Comparison of ENCODE assay signal across 11 mouse cellular contexts in the genomic region with DNA sequence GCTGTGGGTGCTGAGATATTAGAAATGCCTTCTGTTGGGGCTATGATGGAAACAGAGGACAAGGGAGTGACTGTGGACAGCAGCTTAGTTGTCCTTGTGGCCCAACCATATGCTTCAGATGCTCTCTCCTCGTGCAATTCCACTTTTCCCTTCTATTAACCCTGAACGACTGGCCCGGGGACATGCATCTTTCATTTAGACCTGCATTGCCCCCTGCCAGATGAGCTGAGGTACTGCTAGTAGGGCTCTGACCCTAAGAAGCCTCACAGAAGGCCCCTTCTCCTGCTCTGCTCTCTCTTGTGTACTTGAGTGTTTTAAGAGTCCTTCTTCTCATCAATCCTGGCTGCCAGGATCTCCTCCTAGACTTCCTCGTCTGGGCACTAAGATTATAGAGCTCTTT. TPM values are rescaled to one million over a fixed set of nuclear protein-coding genes. Genes with fewer than 3 reads are reported as not detected.
DNase-seq lines count a peak whose midpoint lies in the region; ATAC-seq lines count a peak whose summit lies in the region.
"Had no signal": no experiment of that assay in that cellular context is flagged by ENCODE, and none has a peak within 500 bp of the region (broad histone marks: within the 10 kb centered on the region; RNA-seq: fewer than 3 reads in every experiment).

No protein-coding gene starts in this region.

- H3K9me3 ChIP-seq in hindbrain, embryonic 10.5 days, result no peaks in the 10 kb centered on the region
- H3K9me3 ChIP-seq in hindbrain, embryonic 14.5 days (ENCODE audit: control insufficient read depth, low read length), result no peaks in the 10 kb centered on the region
- H3K9me3 ChIP-seq in midbrain, embryonic 10.5 days (replicated peaks), result peaks cover 3% of the 10 kb centered on the region; the same call in 1 of the 2 replicates
- no peaks in the 10 kb centered on the region for H3K9me3 ChIP-seq in midbrain, embryonic 15.5 days
- H3K9me3 ChIP-seq: G1E; liver, embryonic 15.5 days had no signal

- no peaks in the 10 kb centered on the region for H3K4me1 ChIP-seq in hindbrain, embryonic 10.5 days (replicated peaks)
- H3K4me1 ChIP-seq in hindbrain, embryonic 14.5 days (replicated peaks; ENCODE audit: control insufficient read depth, insufficient read depth, low read length), result no peaks in the 10 kb centered on the region
- no peaks in the 10 kb centered on the region for H3K4me1 ChIP-seq in midbrain, embryonic 10.5 days
- H3K4me1 ChIP-seq in midbrain, embryonic 15.5 days, result no peaks in the 10 kb centered on the region
- H3K4me1 ChIP-seq: liver, embryonic 15.5 days had no signal

- peak; percentile 7 for DNase-seq in hindbrain, embryonic 10.5 days (ENCODE audit: low spot score)
- DNase-seq in hindbrain, embryonic 14.5 days (ENCODE audit: low spot score), result no peak
- peak; percentile 26 for DNase-seq in midbrain, embryonic 10.5 days (ENCODE audit: low spot score)
- DNase-seq in embryo, embryonic 11 days, result peak; percentile 50
- no peak for DNase-seq in ovary, postnatal 36 days (ENCODE audit: low spot score)
- no peak for DNase-seq in frontal cortex, adult 2 months (ENCODE audit: extremely low spot score in 1 of 2, low spot score in 1 of 2)
- DNase-seq: cerebellum, adult 8-10 months; right cerebral cortex, adult 18-20 months had no signal

- H3K4me2 ChIP-seq in hindbrain, embryonic 14.5 days (replicated peaks), result no peak overlapping the region
- no peak overlapping the region for H3K4me2 ChIP-seq in midbrain, embryonic 15.5 days
- H3K4me2 ChIP-seq: liver, embryonic 15.5 days had no signal

- no peak overlapping the region for H3K9ac ChIP-seq in hindbrain, embryonic 14.5 days
- H3K9ac ChIP-seq in midbrain, embryonic 15.5 days, result no peak overlapping the region
- H3K9ac ChIP-seq: liver, embryonic 15.5 days had no signal

- H3K4me3 ChIP-seq in hindbrain, embryonic 10.5 days, result no peak overlapping the region
- no peak overlapping the region for H3K4me3 ChIP-seq in hindbrain, embryonic 14.5 days (replicated peaks; ENCODE audit: low read length)
- H3K4me3 ChIP-seq in midbrain, embryonic 10.5 days, result no peak overlapping the region
- no peak overlapping the region for H3K4me3 ChIP-seq in midbrain, embryonic 15.5 days
- H3K4me3 ChIP-seq: liver, embryonic 15.5 days had no signal

- no peak overlapping the region for H3K27ac ChIP-seq in hindbrain, embryonic 10.5 days
- no peak overlapping the region for H3K27ac ChIP-seq in hindbrain, embryonic 14.5 days
- H3K27ac ChIP-seq in midbrain, embryonic 10.5 days (replicated peaks), result no peak overlapping the region
- no peak overlapping the region for H3K27ac ChIP-seq in midbrain, embryonic 15.5 days
- H3K27ac ChIP-seq: liver, embryonic 15.5 days had no signal

- ATAC-seq in hindbrain, embryonic 14.5 days (ENCODE audit: low FRiP score), result no peak
- ATAC-seq in midbrain, embryonic 15.5 days (replicated peaks), result no peak

- H3K27me3 ChIP-seq in hindbrain, embryonic 10.5 days (ENCODE audit: insufficient read depth, poor library complexity, severe bottlenecking), result peaks cover 43% of the 10 kb centered on the region
- peaks cover 4% of the 10 kb centered on the region; the same call in 1 of the 2 replicates for H3K27me3 ChIP-seq in hindbrain, embryonic 14.5 days (ENCODE audit: control insufficient read depth, insufficient read depth, low read length)
- H3K27me3 ChIP-seq in midbrain, embryonic 10.5 days (ENCODE audit: low read depth, poor library complexity, severe bottlenecking), result peaks cover 93% of the 10 kb centered on the region
- no peaks in the 10 kb centered on the region for H3K27me3 ChIP-seq in midbrain, embryonic 15.5 days (replicated peaks)
- H3K27me3 ChIP-seq: liver, embryonic 15.5 days had no signal

- WGBS in hindbrain, embryonic 10.5 days, result 53% methylated on average over 4 of the region's 4 CpGs
- 52% methylated on average over 4 of the region's 4 CpGs for WGBS in hindbrain, embryonic 14.5 days
- 54% methylated on average over 4 of the region's 4 CpGs for WGBS in midbrain, embryonic 10.5 days
- 43% methylated on average over 4 of the region's 4 CpGs for WGBS in midbrain, embryonic 15.5 days

- no peaks in the 10 kb centered on the region for H3K36me3 ChIP-seq in hindbrain, embryonic 10.5 days
- H3K36me3 ChIP-seq in hindbrain, embryonic 14.5 days (replicated peaks; ENCODE audit: control insufficient read depth, insufficient read depth), result no peaks in the 10 kb centered on the region
- no peaks in the 10 kb centered on the region for H3K36me3 ChIP-seq in midbrain, embryonic 10.5 days
- H3K36me3 ChIP-seq in midbrain, embryonic 15.5 days (replicated peaks), result no peaks in the 10 kb centered on the region
- H3K36me3 ChIP-seq: liver, embryonic 15.5 days had no signal

RNA-seq across cellular contexts. Expression of a gene that starts 56.1 kb away (rescaled TPM):
- polyA plus RNA-seq in hindbrain, embryonic 10.5 days (2016; fragmentation: Nextera tagmentation; extraction: Ambion mirVana), result 15.9 and 17.5 TPM in 2 replicates
- 3.8 and 5.5 TPM in 2 replicates for polyA plus RNA-seq in hindbrain, embryonic 14.5 days (2014; fragmentation: Nextera tagmentation; extraction: Ambion mirVana)
- 14.8 and 16.4 TPM in 2 replicates for polyA plus RNA-seq in midbrain, embryonic 10.5 days (2016; fragmentation: Nextera tagmentation; extraction: Ambion mirVana)
- polyA plus RNA-seq in midbrain, embryonic 15.5 days (2015; fragmentation: Nextera tagmentation; extraction: Ambion mirVana), result 5.4 and 5.7 TPM in 2 replicates
- polyA plus RNA-seq in frontal cortex, adult 2 months (2012; rRNA removed), result 41.5 and 51.0 TPM in 2 replicates

Comparison
In these comparisons a context has a peak if more than half of its experiments do, and no peak if none do; other contexts are left out.
1. DNase-seq: peak in hindbrain, embryonic 10.5 days (single experiment), midbrain, embryonic 10.5 days (single experiment) and embryo, embryonic 11 days (single experiment); none in hindbrain, embryonic 14.5 days (single experiment), ovary, postnatal 36 days (single experiment) and frontal cortex, adult 2 months (0 of 2).